Mouse (Mus musculus) myocyte (in vitro differentiated cells): ENCODE results near the gene Sec31b.

Experiments used
- CEBPB ChIP-seq: IDR thresholded peaks from 2 replicates; pipeline ENCODE4 v1.6.1; 2011; ENCODE audit warnings: mild to moderate bottlenecking, moderate library complexity; ENCODE audit not compliant: poor library complexity, insufficient read depth, severe bottlenecking
- E2F4 ChIP-seq: IDR thresholded peaks from one replicate; pipeline ENCODE4 v1.6.1; 2011; ENCODE audit warnings: mild to moderate bottlenecking, control low read depth, moderate library complexity; ENCODE audit not compliant: insufficient read depth
- MAX ChIP-seq: IDR thresholded peaks from one replicate; pipeline ENCODE4 v1.6.1; 2011; ENCODE audit warnings: low read depth, mild to moderate bottlenecking, control low read depth
- MYOD1 ChIP-seq, 3 experiments: IDR thresholded peaks; one replicate each; pipeline ENCODE4 v1.6.1; 2011; ENCODE audit warnings: control low read depth in 2 of 3, low read depth in 2 of 3, mild to moderate bottlenecking in 2 of 3, moderate library complexity in 1 of 3; ENCODE audit not compliant: insufficient read length in 2 of 3, control insufficient read depth in 1 of 3
- MYOG ChIP-seq, 3 experiments: IDR thresholded peaks; one replicate each; pipeline ENCODE4 v1.6.1; 2011; ENCODE audit warnings: control low read depth in 2 of 3, low read depth in 2 of 3, mild to moderate bottlenecking in 2 of 3; ENCODE audit not compliant: insufficient read length in 2 of 3, control insufficient read depth in 1 of 3, insufficient read depth in 1 of 3
- POLR2A ChIP-seq: IDR thresholded peaks from one replicate; pipeline ENCODE4 v1.6.1; 2011; ENCODE audit warnings: low read depth, mild to moderate bottlenecking, control low read depth, moderate library complexity; ENCODE audit not compliant: insufficient read length
- POLR2AphosphoS2 ChIP-seq: IDR thresholded peaks from one replicate; pipeline ENCODE4 v1.6.1; 2011; ENCODE audit warnings: low read depth, control low read depth; ENCODE audit not compliant: insufficient read length
- REST ChIP-seq: IDR thresholded peaks from one replicate; pipeline ENCODE4 v1.6.1; 2011; ENCODE audit warnings: mild to moderate bottlenecking, control low read depth, moderate library complexity; ENCODE audit not compliant: insufficient read depth, insufficient read length
- TCF12 ChIP-seq: IDR thresholded peaks from one replicate; pipeline ENCODE4 v1.6.1; 2011; ENCODE audit warnings: mild to moderate bottlenecking, control low read depth; ENCODE audit not compliant: poor library complexity, insufficient read depth, severe bottlenecking
- TCF3 ChIP-seq: IDR thresholded peaks from one replicate; pipeline ENCODE4 v1.6.1; 2011; ENCODE audit warnings: low read depth, control low read depth; ENCODE audit not compliant: insufficient read length
- USF1 ChIP-seq: IDR thresholded peaks from one replicate; pipeline ENCODE4 v1.6.1; 2011; ENCODE audit warnings: low read depth, mild to moderate bottlenecking, control low read depth, moderate library complexity

DNA sequence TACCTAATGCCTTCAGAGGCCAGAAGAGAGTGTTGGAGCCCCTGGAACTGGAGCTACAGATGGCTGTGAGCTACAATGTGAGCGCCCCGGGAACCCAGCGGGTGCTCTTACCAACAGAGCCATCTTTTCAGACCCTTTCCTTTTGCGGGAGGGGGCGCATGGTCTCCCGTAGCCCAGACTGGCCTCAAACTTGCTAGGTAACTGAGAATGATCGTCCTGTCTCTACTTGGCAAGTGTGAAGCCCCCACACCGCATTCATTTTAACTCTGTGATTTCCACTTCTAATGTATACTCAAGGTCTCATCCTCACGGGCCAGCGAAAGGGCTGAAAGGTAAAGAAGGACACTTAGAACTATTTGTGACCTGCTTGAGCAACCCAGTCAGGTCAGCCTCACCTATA is 1.3 kb downstream of the Sec31b start:
- TF ChIP-seq MAX (no peak), POLR2A (no peak), MYOG (IDR thresholded peaks at IDR 0.05; ENCODE audit: control insufficient read depth in 1 of 3, insufficient read depth in 1 of 3, insufficient read length in 2 of 3, low read depth in 2 of 3) (no peak), USF1 (no peak), CEBPB (no peak), POLR2AphosphoS2 (no peak), REST (no peak), TCF3 (no peak), TCF12 (no peak), E2F4 (no peak), MYOD1 (IDR thresholded peaks at IDR 0.05; ENCODE audit: control insufficient read depth in 1 of 3, insufficient read length in 2 of 3, low read depth in 2 of 3) (no peak)
